Mouse (Mus musculus) stomach, postnatal 0 days (tissue): ENCODE measurements around the gene Deaf1.

Experiments used
- CTCF ChIP-seq: IDR thresholded peaks from 2 replicates; pipeline ENCODE4 v1.5.1; 2016; ENCODE audit warnings: antibody characterized with exemption, low read depth, mild to moderate bottlenecking, moderate library complexity
- EP300 ChIP-seq: optimal IDR thresholded peaks from 2 replicates; pipeline ENCODE3; 2016; ENCODE audit warnings: antibody characterized with exemption

DNA sequence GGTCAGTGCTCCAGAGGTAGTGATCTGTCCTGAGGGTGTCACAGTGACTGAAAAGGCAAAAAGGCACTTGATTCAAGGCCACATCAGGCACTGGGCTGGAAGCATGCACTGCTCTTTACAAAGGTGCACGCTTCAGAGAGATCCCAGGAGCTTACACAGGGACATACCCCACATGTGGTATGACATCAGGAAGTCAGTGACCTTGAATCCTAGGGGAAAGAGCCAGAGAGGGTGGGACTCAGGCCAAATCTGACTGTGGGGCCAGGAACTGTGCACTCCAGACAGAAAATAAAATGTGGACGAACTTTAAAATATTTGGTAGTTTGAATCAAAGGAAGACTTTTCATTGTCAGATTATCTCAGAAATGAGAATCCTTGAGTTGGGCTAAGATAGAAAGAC is 13.1 kb downstream of the Deaf1 start:
- TF ChIP-seq CTCF (no peak), EP300 (no peak)
